Mouse (Mus musculus) G1E (cell line): ENCODE data around the gene Nhlrc2. TPM values are rescaled to one million over a fixed set of nuclear protein-coding genes. Genes with fewer than 3 reads are reported as not detected.

Experiments
- ATAC-seq: 2 replicates; pipeline ENCODE4 v1.8.0; 2016; ENCODE audit warnings: mild to moderate bottlenecking; ENCODE audit not compliant: insufficient number of reproducible peaks, poor library complexity, low FRiP score, severe bottlenecking; ENCODE audit errors: extremely low read depth
- DNase-seq: peaks from one replicate; pipeline ENCODE4 v3.0.0; 2012; ENCODE audit warnings: low spot score
- H3K27me3 ChIP-seq: 2 replicates; pipeline ENCODE4 v1.6.1; 2012; ENCODE audit warnings: mild to moderate bottlenecking, low read length, inconsistent platforms; ENCODE audit not compliant: insufficient read depth
- H3K36me3 ChIP-seq: replicated peaks from 2 replicates; pipeline ENCODE3; 2012; ENCODE audit warnings: mild to moderate bottlenecking, inconsistent platforms
- H3K4me1 ChIP-seq: 2 replicates; pipeline ENCODE4 v1.6.1; 2012; ENCODE audit warnings: low read depth, low read length, inconsistent platforms, mixed read lengths; ENCODE audit not compliant: insufficient read depth
- H3K4me3 ChIP-seq: 2 replicates; pipeline ENCODE4 v1.5.1; 2012; ENCODE audit warnings: low read depth, mild to moderate bottlenecking, inconsistent platforms, low read length, moderate library complexity, mixed read lengths
- H3K9me3 ChIP-seq: replicated peaks from 2 replicates; pipeline ENCODE4 v1.6.1; 2012; ENCODE audit warnings: inconsistent platforms
- CTCF ChIP-seq: IDR thresholded peaks from 2 replicates; pipeline ENCODE4 v1.5.1; 2012; ENCODE audit warnings: low read depth, low read length, inconsistent platforms, mixed read lengths
- GATA1 ChIP-seq: IDR thresholded peaks from 2 replicates; pipeline ENCODE4 v1.6.1; 2012; ENCODE audit warnings: borderline replicate concordance, low read length, inconsistent platforms, mixed read lengths
- GATA2 ChIP-seq: IDR thresholded peaks from 2 replicates; pipeline ENCODE4 v1.6.1; 2012; ENCODE audit warnings: low read depth, low read length, inconsistent platforms, borderline replicate concordance
- POLR2AphosphoS5 ChIP-seq: IDR thresholded peaks from 2 replicates; pipeline ENCODE4 v1.6.1; 2012; ENCODE audit warnings: low read depth, low read length, inconsistent platforms; ENCODE audit not compliant: insufficient replicate concordance
- TAL1 ChIP-seq: conservative IDR thresholded peaks from 2 replicates; pipeline ENCODE4 v1.6.1; 2012; ENCODE audit warnings: low read depth, low read length, inconsistent platforms, mixed read lengths
- polyA plus RNA-seq: library from polyadenylated mRNA; stranded (reverse); fragments of >175 nt; gene quantifications from 2 replicates; pipeline ENCODE4 v1.2.3, GENCODE M21; 2012
- total RNA-seq, 2 experiments: library from RNA; stranded (forward) in 1 of 2; stranded (reverse) in 1 of 2; fragments of 200-1000 nt in 1 of 2; fragments of >200 nt in 1 of 2; fragmentation: Nextera tagmentation in 1 of 2; gene quantifications; 2 replicates each; pipeline ENCODE4 v1.2.3; 2014 to 2017

The Nhlrc2 gene
- total and polyA plus RNA-seq, 3 experiments = 7.3 to 18.2 (median 16.7) TPM

DNA sequence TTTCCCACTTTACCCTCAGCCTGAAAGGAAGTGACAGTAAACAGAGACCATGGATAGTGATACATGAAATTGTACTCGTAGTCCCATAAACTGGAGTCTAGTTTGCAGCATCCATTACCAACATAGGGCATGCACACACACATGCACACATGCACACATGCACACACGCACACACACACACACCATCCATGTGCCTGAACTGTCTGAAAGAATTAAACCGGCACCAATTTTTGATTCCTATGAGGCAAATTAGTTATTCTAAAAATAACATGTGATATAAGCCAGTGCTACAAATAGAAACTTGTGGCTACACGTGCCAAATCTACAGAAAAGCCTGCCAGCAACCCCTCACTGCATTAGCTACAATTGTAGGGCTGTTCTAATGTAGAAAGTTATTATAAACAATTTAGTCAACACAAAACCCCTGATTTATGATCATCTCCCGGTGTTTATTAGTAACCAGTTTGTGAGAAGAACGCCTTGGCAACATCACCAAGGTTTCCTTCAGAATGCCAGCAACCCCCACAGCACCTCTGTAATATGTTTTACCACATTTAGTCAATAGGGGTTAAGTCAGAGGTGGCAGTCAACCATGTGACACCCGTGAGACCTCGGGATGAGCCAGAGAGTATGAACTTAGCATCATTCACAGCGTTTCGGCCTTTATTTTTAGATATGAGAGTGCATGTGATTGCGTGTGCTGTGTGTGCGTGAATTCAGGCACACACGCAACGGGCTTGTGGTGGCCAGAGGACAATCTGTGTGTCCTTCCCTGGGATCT, 14.6 kb upstream of the Nhlrc2 start:
- Histone ChIP-seq H3K27me3 (no peaks in the 10 kb centered on the region), H3K4me1 (peaks cover 7% of the 10 kb centered on the region; the same call in 1 of the 2 replicates), H3K4me3 (no peak overlapping the region), H3K36me3 (peaks cover 71% of the 10 kb centered on the region), H3K9me3 (no peaks in the 10 kb centered on the region)
- no peak for TF ChIP-seq TAL1
- TF ChIP-seq POLR2AphosphoS5 = no peak
- TF ChIP-seq GATA1 = no peak
- no peak for TF ChIP-seq GATA2
- TF ChIP-seq CTCF = no peak
- no peak for ATAC-seq
- no peak for DNase-seq

- no peak overlapping the region for H3K4me3 ChIP-seq
- no peak for DNase-seq
- no peaks in the 10 kb centered on the region for H3K9me3 ChIP-seq
- H3K4me1 ChIP-seq = peaks cover 7% of the 10 kb centered on the region; the same call in 1 of the 2 replicates
- peaks cover 76% of the 10 kb centered on the region for H3K36me3 ChIP-seq
- ATAC-seq = no peak
- no peaks in the 10 kb centered on the region for H3K27me3 ChIP-seq
- TF ChIP-seq TAL1 = no peak
Measured at GRCm38 (mm10) chr19:56534337-56534736, 13.7 kb upstream of the Nhlrc2 start.

DNA sequence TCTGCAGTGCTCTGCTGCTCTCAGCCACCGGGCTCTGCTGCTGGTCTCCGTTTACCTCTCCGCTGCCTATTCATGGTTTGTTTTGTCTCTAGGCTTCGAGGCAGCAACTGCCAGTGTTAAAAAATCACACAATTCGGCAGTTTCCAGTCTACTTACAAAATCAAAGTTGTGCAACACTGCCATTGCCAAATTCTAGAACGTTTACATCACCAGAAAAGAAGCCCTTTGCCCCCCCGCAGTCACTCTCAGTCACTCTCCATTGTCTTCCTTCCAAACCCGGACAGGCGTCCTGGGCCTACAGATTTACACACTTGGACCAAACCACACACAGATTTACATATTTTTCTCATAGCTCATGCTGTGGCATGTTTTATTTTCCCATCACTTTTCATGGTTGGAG, 13.0 kb upstream of the Nhlrc2 start:
- no peak for TF ChIP-seq GATA1
- no peak for TF ChIP-seq GATA2
- TF ChIP-seq CTCF = no peak
- TF ChIP-seq TAL1 = no peak
- no peak for TF ChIP-seq POLR2AphosphoS5
- no peaks in the 10 kb centered on the region for H3K9me3 ChIP-seq
- ATAC-seq (no peak), DNase-seq (no peak)
- no peaks in the 10 kb centered on the region for H3K27me3 ChIP-seq
- peaks cover 80% of the 10 kb centered on the region for H3K36me3 ChIP-seq
- H3K4me1 ChIP-seq = peaks cover 7% of the 10 kb centered on the region; the same call in 1 of the 2 replicates
- no peak overlapping the region for H3K4me3 ChIP-seq

- no peaks in the 10 kb centered on the region for H3K9me3 ChIP-seq
- DNase-seq (no peak), ATAC-seq (no peak)
- peaks cover 9% of the 10 kb centered on the region; the same call in 1 of the 2 replicates for H3K4me1 ChIP-seq
- no peak overlapping the region for H3K4me3 ChIP-seq
- H3K36me3 ChIP-seq = peaks cover 87% of the 10 kb centered on the region
- H3K27me3 ChIP-seq = no peaks in the 10 kb centered on the region
- no peak for TF ChIP-seq GATA1
- TF ChIP-seq POLR2AphosphoS5 = no peak
- no peak for TF ChIP-seq TAL1
- no peak for TF ChIP-seq GATA2
- TF ChIP-seq CTCF = no peak
Measured at GRCm38 (mm10) chr19:56535765-56536164, 12.3 kb upstream of the Nhlrc2 start.

- DNase-seq (no peak), ATAC-seq (no peak)
- peaks cover 33% of the 10 kb centered on the region for H3K4me1 ChIP-seq
- H3K27me3 ChIP-seq = no peaks in the 10 kb centered on the region
- no peak overlapping the region for H3K4me3 ChIP-seq
- H3K9me3 ChIP-seq = no peaks in the 10 kb centered on the region
- H3K36me3 ChIP-seq = peaks cover 66% of the 10 kb centered on the region
- TF ChIP-seq POLR2AphosphoS5 (no peak), GATA2 (no peak), CTCF (no peak), GATA1 (no peak), TAL1 (no peak)
Measured at GRCm38 (mm10) chr19:56543320-56543719, 4.7 kb upstream of the Nhlrc2 start.

DNA sequence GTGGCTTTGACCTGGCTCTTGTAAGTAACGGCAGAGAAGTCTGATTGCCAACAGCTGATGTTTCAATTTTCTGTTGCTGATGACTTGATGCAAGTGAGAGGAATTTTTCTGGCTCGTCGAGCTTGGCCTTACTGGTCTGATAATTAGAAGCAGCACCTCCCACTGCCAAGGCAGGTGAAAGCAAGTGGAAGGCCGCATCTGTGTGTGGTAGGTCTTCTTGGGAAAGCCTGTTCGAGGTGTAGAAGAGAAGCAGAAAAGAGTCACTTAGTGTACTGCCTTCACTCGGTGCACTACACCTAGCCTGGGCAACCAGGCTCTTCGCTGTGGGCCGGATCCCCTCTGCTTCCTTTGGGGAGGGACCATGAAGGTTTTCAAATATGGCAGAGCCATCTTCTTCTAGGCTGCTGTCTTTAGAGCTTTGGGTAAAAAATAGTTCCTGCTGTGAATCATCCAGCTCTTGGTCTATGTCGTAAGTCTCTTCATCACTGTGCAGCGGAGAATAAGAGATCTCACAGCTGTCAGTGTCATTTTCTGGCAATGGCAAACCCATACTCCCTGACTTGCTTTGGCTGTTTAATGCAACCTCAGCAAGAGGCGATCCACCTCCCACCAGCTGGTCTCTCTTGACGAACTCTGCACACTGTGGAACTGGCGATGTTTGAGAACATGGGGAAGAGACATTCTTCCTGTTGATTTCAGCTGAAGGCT, 3.2 kb upstream of the Nhlrc2 start:
- Histone ChIP-seq H3K4me3 (no peak overlapping the region), H3K9me3 (no peaks in the 10 kb centered on the region), H3K36me3 (peaks cover 58% of the 10 kb centered on the region), H3K4me1 (peaks cover 41% of the 10 kb centered on the region), H3K27me3 (no peaks in the 10 kb centered on the region)
- DNase-seq = no peak
- ATAC-seq = no peak
- TF ChIP-seq CTCF (no peak), POLR2AphosphoS5 (no peak), GATA1 (no peak)
